Mouse (Mus musculus): ENCODE results near the gene Cyp4a31.
"Not testable (repeated sequence)": the region's sequence is repeated elsewhere in the genome, so short reads cannot be mapped to it uniquely, and the experiment has no call there.

DNA sequence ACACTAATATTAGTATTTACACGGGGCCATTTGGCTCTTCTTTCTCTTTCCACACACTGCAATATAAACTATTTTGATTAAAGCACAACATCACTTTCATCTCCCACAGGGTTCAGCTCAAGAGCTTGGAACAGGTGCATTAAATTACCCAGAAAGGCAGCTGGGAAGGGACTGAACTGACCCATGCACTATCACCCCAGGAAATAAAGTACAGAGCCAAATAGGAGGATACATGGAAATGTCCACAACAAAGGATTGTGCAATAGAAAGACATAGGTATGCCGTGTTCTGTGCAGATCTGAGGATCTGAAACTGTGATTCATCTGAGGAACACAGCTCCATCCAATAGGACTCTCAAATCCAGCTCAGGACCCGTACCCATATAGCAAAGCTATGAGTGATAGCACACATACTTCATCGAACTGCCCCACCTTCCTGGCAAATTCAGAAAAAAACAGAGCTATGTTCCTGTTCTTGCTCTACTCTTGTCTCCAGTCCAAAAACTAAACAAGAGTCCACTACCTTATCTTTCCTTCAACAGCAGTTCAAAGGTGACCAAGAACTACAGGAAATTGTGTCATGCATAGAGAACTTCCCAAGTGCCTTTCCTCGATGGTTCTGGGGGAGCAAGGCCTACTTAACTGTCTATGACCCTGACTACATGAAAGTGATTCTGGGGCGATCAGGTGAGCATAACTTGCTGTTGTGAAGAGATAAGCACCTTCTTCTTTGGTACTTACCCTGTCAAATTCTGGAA is 1.2 kb downstream of the Cyp4a31 start:
- TF ChIP-seq POLR2A (IDR thresholded peaks at IDR 0.05; ENCODE audit: control insufficient read depth, extremely low read depth, insufficient read depth, low read length, poor library complexity); CTCF (IDR thresholded peaks at IDR 0.05; ENCODE audit: borderline replicate concordance, control insufficient read depth, extremely low read depth, insufficient read depth, low read length, poor library complexity): not testable (repeated sequence)
